Mouse (Mus musculus): ENCODE measurements around the gene Meox2.

- TF ChIP-seq POLR2A (IDR thresholded peaks at IDR 0.05; ENCODE audit: extremely low read depth, insufficient read depth, low read length): no peak
- TF ChIP-seq CTCF (IDR thresholded peaks at IDR 0.05; ENCODE audit: extremely low read depth, insufficient read depth, low read length): no peak
These were observed 10.9 kb downstream of the Meox2 start for GRCm38 (mm10) chr12:37119246-37119645.

Measured in cortical plate, adult 2 months (tissue).